Mouse (Mus musculus): Measurements from ENCODE around the gene Bcan. TPM values are rescaled to one million over a fixed set of nuclear protein-coding genes. Genes with fewer than 3 reads are reported as not detected.

Gene Bcan
- polyA plus RNA-seq, 1 experiment = not detected

DNA sequence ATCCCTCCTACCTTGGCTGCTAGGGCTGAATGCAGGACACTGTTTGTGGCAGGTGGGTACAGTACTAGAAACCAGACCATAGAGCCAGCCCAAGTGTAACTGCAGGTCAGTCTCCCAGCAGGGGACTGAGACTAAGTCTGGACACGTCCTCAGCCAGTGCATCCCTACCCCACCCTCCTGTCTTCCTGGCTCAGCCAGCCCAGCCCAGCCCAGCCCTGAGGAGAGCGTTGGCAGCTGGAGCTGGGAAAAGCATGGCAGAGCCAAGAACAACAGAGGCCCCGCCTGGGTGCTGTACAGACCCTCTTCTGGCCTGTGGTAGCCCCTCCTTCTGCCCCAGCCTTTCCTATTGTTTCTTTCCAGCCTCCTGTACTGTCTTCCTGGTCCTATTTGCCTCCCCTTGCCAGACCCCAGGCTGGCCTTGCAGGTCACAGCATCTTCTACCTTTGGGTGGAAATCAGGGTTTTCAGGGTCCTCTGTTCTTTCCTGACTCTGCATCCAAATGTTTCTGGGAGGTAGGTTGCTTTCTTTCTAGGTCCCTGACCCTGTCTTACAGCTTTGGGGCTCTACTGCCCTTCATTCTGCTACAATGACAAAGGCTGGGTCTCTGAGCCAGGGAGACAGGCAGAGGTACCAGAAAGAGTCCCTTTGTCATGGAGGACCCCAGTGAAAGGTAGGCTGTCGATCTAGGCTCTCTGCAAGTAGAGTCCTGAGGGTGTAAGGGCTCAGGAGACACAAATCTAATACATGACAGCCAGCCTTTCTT lies 55.0 kb downstream of the Bcan start:
- TF ChIP-seq GATA1 (IDR thresholded peaks at IDR 0.05; ENCODE audit: low read length) = no peak

DNA sequence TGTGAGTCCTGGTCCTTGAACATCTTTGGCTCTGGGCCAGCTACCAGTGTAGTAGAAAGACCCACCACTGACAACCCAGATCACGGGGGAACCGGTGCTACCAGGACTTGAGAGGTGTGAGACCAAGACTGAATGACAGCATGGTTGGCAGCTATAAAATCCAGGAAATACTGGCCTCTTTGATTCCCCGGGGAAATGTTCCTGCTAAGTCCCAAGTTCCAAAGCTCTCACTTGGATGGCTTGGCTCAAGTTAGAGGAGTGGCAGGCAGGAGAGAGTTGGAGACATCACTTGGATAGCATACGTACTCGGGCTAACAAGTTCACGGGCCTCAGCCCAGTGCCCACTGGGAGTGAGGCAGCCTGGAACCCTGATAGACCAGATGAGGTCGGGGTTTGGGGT lies 56.4 kb downstream of the Bcan start:
- TF ChIP-seq GATA1 (IDR thresholded peaks at IDR 0.05; ENCODE audit: low read length) = no peak

DNA sequence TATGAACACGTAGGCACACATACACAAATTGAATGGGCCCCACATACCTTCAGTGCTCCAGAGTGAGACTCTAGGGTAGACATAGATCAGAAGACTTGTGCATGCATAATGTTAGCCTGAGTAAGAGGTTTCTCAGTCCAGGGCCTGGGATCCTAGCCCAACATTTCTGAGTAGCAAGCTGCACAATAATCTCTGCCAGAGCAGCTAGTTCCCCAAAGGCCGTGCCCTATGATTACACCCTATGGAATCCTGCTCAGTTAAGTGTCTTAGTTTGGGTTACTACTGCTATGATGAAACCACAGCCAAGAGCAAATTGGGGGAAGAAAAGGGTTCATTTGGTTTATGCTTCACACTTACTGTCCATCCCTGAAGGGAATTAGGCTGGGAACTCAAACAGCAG lies 57.6 kb downstream of the Bcan start:
- TF ChIP-seq GATA1 (IDR thresholded peaks at IDR 0.05; ENCODE audit: low read length) = no peak

DNA sequence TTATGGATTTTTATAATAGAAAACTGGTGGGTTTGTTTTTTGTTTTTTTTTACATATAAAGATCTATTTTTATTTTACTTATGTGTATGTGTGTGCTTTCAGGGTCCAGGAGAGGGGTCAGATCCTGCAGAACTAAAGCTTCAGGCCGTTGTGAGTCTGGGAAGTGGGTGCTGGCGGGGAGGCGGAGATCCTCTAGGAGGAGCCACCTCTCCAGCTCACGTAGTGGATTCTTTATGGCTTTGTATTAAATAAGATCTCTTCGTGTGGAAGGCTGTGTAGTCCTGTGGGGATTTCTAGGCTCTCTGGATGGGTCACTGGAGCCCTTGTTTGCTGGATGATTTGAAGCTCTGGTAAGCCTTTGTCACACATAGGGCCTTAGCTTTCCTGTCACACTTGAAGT lies 59.4 kb downstream of the Bcan start:
- TF ChIP-seq GATA1 (IDR thresholded peaks at IDR 0.05; ENCODE audit: low read length) = no peak

Other genes starting within 250 kb of the Bcan start
- not detected in 2 replicates for gene Ntrk1, start 205.1 kb downstream of the Bcan start, polyA plus RNA-seq (2012)
- not detected in 2 replicates for gene Insrr, start 203.3 kb downstream of the Bcan start, polyA plus RNA-seq (2012)
- not detected in 2 replicates for gene Pear1, start 175.9 kb downstream of the Bcan start, polyA plus RNA-seq (2012)
- gene Sh2d2a, start 153.5 kb downstream of the Bcan start, polyA plus RNA-seq (2012) = 0.02 TPM in 1 of 2 replicates, not detected in the other
- gene Prcc, start 114.6 kb downstream of the Bcan start, polyA plus RNA-seq (2012) = 81.3 and 101 TPM in 2 replicates
- gene Hdgf, start 93.9 kb downstream of the Bcan start, polyA plus RNA-seq (2012) = 2,373 and 3,088 TPM in 2 replicates
- gene Mrpl24, start 80.7 kb downstream of the Bcan start, polyA plus RNA-seq (2012) = 13.8 and 15.8 TPM in 2 replicates
- 14.0 and 17.6 TPM in 2 replicates for gene Isg20l2, start 69.9 kb downstream of the Bcan start, polyA plus RNA-seq (2012)
- gene Rrnad1, start 69.5 kb downstream of the Bcan start, polyA plus RNA-seq (2012) = 16.3 and 26.0 TPM in 2 replicates
- not detected in 2 replicates for gene Crabp2, start 51.6 kb downstream of the Bcan start, polyA plus RNA-seq (2012)
- gene Nes, start 29.2 kb downstream of the Bcan start, polyA plus RNA-seq (2012) = not detected in 2 replicates
- gene Hapln2, start 27.4 kb upstream of the Bcan start, polyA plus RNA-seq (2012) = not detected in 2 replicates
- 34.8 and 53.1 TPM in 2 replicates for gene Gpatch4, start 42.9 kb upstream of the Bcan start, polyA plus RNA-seq (2012)
- 26.1 and 37.5 TPM in 2 replicates for gene Naxe, start 58.3 kb upstream of the Bcan start, polyA plus RNA-seq (2012)
- gene Ttc24, start 78.1 kb upstream of the Bcan start, polyA plus RNA-seq (2012) = not detected in 2 replicates
- gene Iqgap3, start 81.7 kb upstream of the Bcan start, polyA plus RNA-seq (2012) = 7.6 and 13.5 TPM in 2 replicates
- 164 and 168 TPM in 2 replicates for gene Mef2d, start 142.1 kb upstream of the Bcan start, polyA plus RNA-seq (2012)